8 mouse cellular contexts compared by ENCODE assay signal in the genomic region with DNA sequence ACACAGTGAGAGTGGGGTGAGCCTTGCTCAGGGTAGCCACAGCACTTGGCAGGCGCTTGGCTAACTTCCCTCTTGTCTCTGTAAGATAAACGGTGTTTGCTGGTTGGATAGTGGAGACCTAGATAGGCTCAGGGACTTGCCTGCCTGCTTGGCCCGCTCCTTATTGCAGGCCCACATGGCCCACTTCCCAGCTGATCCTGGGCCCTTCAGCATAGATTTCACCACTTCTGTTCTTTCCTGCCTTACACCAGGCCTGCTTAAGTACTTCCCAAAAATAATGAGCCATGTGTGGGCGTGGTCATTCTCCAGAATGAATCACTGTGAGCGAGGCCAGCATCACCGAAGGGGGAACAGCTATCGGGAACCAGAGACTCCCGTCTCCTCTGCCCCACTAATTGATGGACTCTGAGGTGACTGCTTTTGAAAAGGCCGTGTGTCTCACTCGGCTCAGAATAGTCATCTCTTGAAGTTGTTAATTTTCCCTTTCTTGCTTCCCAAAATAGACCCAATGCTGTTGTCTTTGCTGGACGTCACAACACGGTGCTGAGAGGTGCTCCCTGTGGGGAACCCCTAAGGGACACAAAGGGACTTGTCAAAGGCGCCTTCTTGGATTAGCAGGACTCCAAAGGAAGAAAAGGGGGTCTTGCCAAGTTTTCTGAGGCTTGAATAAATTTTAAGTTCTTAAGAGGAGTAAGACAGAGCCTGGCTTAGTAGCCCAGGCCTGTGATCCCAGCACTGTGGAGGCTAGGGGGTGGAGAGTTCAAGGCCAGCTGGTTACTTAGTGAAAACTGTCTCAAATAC. TPM values are rescaled to one million over a fixed set of nuclear protein-coding genes. Genes with fewer than 3 reads are reported as not detected.
DNase-seq lines count a peak whose midpoint lies in the region; ATAC-seq and TF ChIP-seq lines count a peak whose summit lies in the region.

No protein-coding gene starts in this region.

- DNase-seq in testis, postnatal 14 days (ENCODE audit: low spot score) = peak; percentile 59
- DNase-seq in testis, postnatal 10 days (ENCODE audit: low spot score) = no peak
- DNase-seq in thymus, postnatal 25 days = no peak
- no peak for DNase-seq in thymus, postnatal 4 days

- no peak overlapping the region for H3K4me3 ChIP-seq in embryonic facial prominence, embryonic 12.5 days
- no peak overlapping the region for H3K4me3 ChIP-seq in heart, embryonic 12.5 days
- no peak overlapping the region for H3K4me3 ChIP-seq in liver, embryonic 16.5 days (ENCODE audit: low read depth, low read length)
- H3K4me3 ChIP-seq in myocyte = no peak overlapping the region

- no peaks in the 10 kb centered on the region for H3K79me2 ChIP-seq in myocyte (ENCODE audit: control insufficient read depth, insufficient read depth)

- H3K9me3 ChIP-seq in embryonic facial prominence, embryonic 12.5 days = no peaks in the 10 kb centered on the region
- no peaks in the 10 kb centered on the region for H3K9me3 ChIP-seq in heart, embryonic 12.5 days (replicated peaks)
- H3K9me3 ChIP-seq in liver, embryonic 16.5 days (replicated peaks; ENCODE audit: control insufficient read depth, low read length) = no peaks in the 10 kb centered on the region

- 43% methylated on average over 13 of the region's 13 CpGs for WGBS in embryonic facial prominence, embryonic 12.5 days
- WGBS in heart, embryonic 12.5 days = 14% methylated on average over 13 of the region's 13 CpGs
- WGBS in liver, embryonic 16.5 days (ENCODE audit: insufficient replicate concordance) = 36% methylated on average over 13 of the region's 13 CpGs

- no peak overlapping the region for H3K4me2 ChIP-seq in embryonic facial prominence, embryonic 12.5 days (replicated peaks)
- peak overlapping the region; percentile 28 for H3K4me2 ChIP-seq in heart, embryonic 12.5 days
- H3K4me2 ChIP-seq in liver, embryonic 16.5 days (ENCODE audit: low read depth, low read length) = no peak overlapping the region
- peak overlapping the region; percentile 40 for H3K4me2 ChIP-seq in myocyte (ENCODE audit: low read depth)

- TF ChIP-seq POLR2A in myocyte (IDR thresholded peaks at IDR 0.05; ENCODE audit: insufficient read length, low read depth) = no peak

- H3K9ac ChIP-seq in embryonic facial prominence, embryonic 12.5 days = no peak overlapping the region
- H3K9ac ChIP-seq in heart, embryonic 12.5 days = peak overlapping the region; percentile 28; the same call in 1 of the 2 replicates
- no peak overlapping the region for H3K9ac ChIP-seq in liver, embryonic 16.5 days (ENCODE audit: low read depth, low read length)

- ATAC-seq in embryonic facial prominence, embryonic 12.5 days (ENCODE audit: insufficient number of reproducible peaks, insufficient read depth, low FRiP score, low TSS enrichment) = no peak
- peak; percentile 41 for ATAC-seq in heart, embryonic 12.5 days (ENCODE audit: insufficient number of reproducible peaks, low FRiP score)
- peak; percentile 22; the same call in 1 of the 2 replicates for ATAC-seq in liver, embryonic 16.5 days (ENCODE audit: low read depth)

- H3ac ChIP-seq in myocyte (ENCODE audit: control insufficient read depth, insufficient read length) = no peak overlapping the region

- H3K27me3 ChIP-seq in embryonic facial prominence, embryonic 12.5 days = no peaks in the 10 kb centered on the region
- H3K27me3 ChIP-seq in heart, embryonic 12.5 days (replicated peaks) = no peaks in the 10 kb centered on the region
- no peaks in the 10 kb centered on the region for H3K27me3 ChIP-seq in liver, embryonic 16.5 days (ENCODE audit: control insufficient read depth, insufficient read depth, low read depth, low read length)
- no peaks in the 10 kb centered on the region for H3K27me3 ChIP-seq in myocyte (ENCODE audit: control insufficient read depth, insufficient read depth, insufficient read length)

- peaks cover 24% of the 10 kb centered on the region for H3K4me1 ChIP-seq in embryonic facial prominence, embryonic 12.5 days
- H3K4me1 ChIP-seq in heart, embryonic 12.5 days (replicated peaks) = peaks cover 65% of the 10 kb centered on the region
- peaks cover 37% of the 10 kb centered on the region for H3K4me1 ChIP-seq in liver, embryonic 16.5 days (ENCODE audit: control insufficient read depth, low read depth, low read length)

- H3K36me3 ChIP-seq in embryonic facial prominence, embryonic 12.5 days = peaks cover 28% of the 10 kb centered on the region
- peaks cover 29% of the 10 kb centered on the region for H3K36me3 ChIP-seq in heart, embryonic 12.5 days
- H3K36me3 ChIP-seq in liver, embryonic 16.5 days (ENCODE audit: control insufficient read depth, insufficient read depth) = no peaks in the 10 kb centered on the region
- H3K36me3 ChIP-seq in myocyte (ENCODE audit: control insufficient read depth, insufficient read depth) = no peaks in the 10 kb centered on the region

- 0 out of 2 replicates have a peak overlapping the region, but pooled peaks have one; percentile 23 for H3K27ac ChIP-seq in embryonic facial prominence, embryonic 12.5 days
- peak overlapping the region; percentile 83 for H3K27ac ChIP-seq in heart, embryonic 12.5 days (ENCODE audit: poor library complexity, severe bottlenecking)
- H3K27ac ChIP-seq in liver, embryonic 16.5 days (ENCODE audit: low read length) = no peak overlapping the region

TF ChIP-seq in myocyte, 11 proteins besides CTCF, POLR2A, EP300 and RAD21:
- TF ChIP-seq MYOD1 (IDR thresholded peaks at IDR 0.05; ENCODE audit: control insufficient read depth in 1 of 3, insufficient read length in 2 of 3, low read depth in 2 of 3) (no peak), E2F4 (IDR thresholded peaks at IDR 0.05; ENCODE audit: insufficient read depth) (no peak), REST (IDR thresholded peaks at IDR 0.05; ENCODE audit: insufficient read depth, insufficient read length) (no peak), SRF (IDR thresholded peaks at IDR 0.05; ENCODE audit: control insufficient read depth, insufficient read length, low read depth) (no peak), TCF3 (IDR thresholded peaks at IDR 0.05; ENCODE audit: insufficient read length, low read depth) (no peak), MYOG (IDR thresholded peaks at IDR 0.05; ENCODE audit: control insufficient read depth in 1 of 3, insufficient read depth in 1 of 3, insufficient read length in 2 of 3, low read depth in 2 of 3) (no peak), TCF12 (IDR thresholded peaks at IDR 0.05; ENCODE audit: insufficient read depth, poor library complexity, severe bottlenecking) (no peak), MAX (IDR thresholded peaks at IDR 0.05; ENCODE audit: low read depth) (no peak), USF1 (IDR thresholded peaks at IDR 0.05; ENCODE audit: low read depth) (no peak), POLR2AphosphoS2 (IDR thresholded peaks at IDR 0.05; ENCODE audit: insufficient read length, low read depth) (no peak), CEBPB (IDR thresholded peaks at IDR 0.05; ENCODE audit: insufficient read depth, poor library complexity, severe bottlenecking) (no peak)

RNA-seq across cellular contexts. Expression of a gene that starts 17.8 kb away (rescaled TPM):
- polyA plus RNA-seq in embryonic facial prominence, embryonic 12.5 days (2016; fragmentation: Nextera tagmentation; extraction: Ambion mirVana) = 7.5 and 8.2 TPM in 2 replicates
- polyA plus RNA-seq in heart, embryonic 12.5 days (2016; fragmentation: Nextera tagmentation; extraction: Ambion mirVana) = 6.8 TPM in 2 replicates
- 2.0 and 2.1 TPM in 2 replicates for polyA plus RNA-seq in liver, embryonic 16.5 days (2015; fragmentation: Nextera tagmentation; extraction: Ambion mirVana)
- polyA plus RNA-seq in myocyte (2012; fragmentation: generic; extraction: Trizol) = 5.3 TPM

RNA-seq across cellular contexts. Expression of a gene that starts 32.3 kb away (rescaled TPM):
- 9.5 and 10.7 TPM in 2 replicates for polyA plus RNA-seq in embryonic facial prominence, embryonic 12.5 days (2016; fragmentation: Nextera tagmentation; extraction: Ambion mirVana)
- 6.6 and 7.3 TPM in 2 replicates for polyA plus RNA-seq in heart, embryonic 12.5 days (2016; fragmentation: Nextera tagmentation; extraction: Ambion mirVana)
- polyA plus RNA-seq in liver, embryonic 16.5 days (2015; fragmentation: Nextera tagmentation; extraction: Ambion mirVana) = 0.36 and 0.54 TPM in 2 replicates
- polyA plus RNA-seq in myocyte (2012; fragmentation: generic; extraction: Trizol) = 11.0 TPM

Comparison
In these comparisons a context has a peak if more than half of its experiments do, and no peak if none do; other contexts are left out.
1. H3K4me2 ChIP-seq: peak in heart, embryonic 12.5 days (single experiment) and myocyte (single experiment); none in embryonic facial prominence, embryonic 12.5 days (single experiment) and liver, embryonic 16.5 days (single experiment).